Mouse (Mus musculus) forebrain, postnatal 0 days (tissue): ENCODE results near the gene Myh9. TPM values are rescaled to one million over a fixed set of nuclear protein-coding genes. Genes with fewer than 3 reads are reported as not detected.
A peak's percentile ranks its signal among the peaks of the same experiment; 100 is the strongest.

Experiments used
- ATAC-seq: fragments of 200-750 bp; cut with Nextera tagmentation; 2 replicates; pipeline ENCODE4 v1.8.0; 2017; ENCODE audit warnings: mild to moderate bottlenecking, moderate library complexity
- DNase-seq: peaks from one replicate; pipeline ENCODE4 v3.0.0-alpha.2; 2015
- H3K27ac ChIP-seq: fragments of 300-500 bp; sonication (generic); 2 replicates; pipeline ENCODE4 v1.5.1; 2014; ENCODE audit warnings: low read depth, mild to moderate bottlenecking, antibody characterized with exemption, low read length, moderate library complexity, mixed read lengths
- H3K27me3 ChIP-seq: fragments of 300-500 bp; sonication (generic); 2 replicates; pipeline ENCODE4 v1.6.1; 2014; ENCODE audit warnings: mild to moderate bottlenecking, low read length, mixed read lengths; ENCODE audit not compliant: insufficient read depth
- H3K36me3 ChIP-seq: fragments of 300-500 bp; sonication (generic); 2 replicates; pipeline ENCODE4 v1.6.1; 2014; ENCODE audit warnings: mild to moderate bottlenecking, moderate library complexity; ENCODE audit not compliant: insufficient read depth
- H3K4me1 ChIP-seq: fragments of 300-500 bp; sonication (generic); 2 replicates; pipeline ENCODE4 v1.6.1; 2014; ENCODE audit warnings: antibody characterized with exemption; ENCODE audit not compliant: insufficient read depth
- H3K4me2 ChIP-seq: fragments of 300-500 bp; sonication (generic); 2 replicates; pipeline ENCODE4 v1.6.1; 2014; ENCODE audit warnings: low read depth, mild to moderate bottlenecking, moderate library complexity
- H3K4me3 ChIP-seq: fragments of 300-500 bp; sonication (generic); 2 replicates; pipeline ENCODE4 v1.5.1; 2014; ENCODE audit warnings: low read depth, low read length, mixed read lengths
- H3K9ac ChIP-seq: fragments of 300-500 bp; sonication (generic); 2 replicates; pipeline ENCODE4 v1.6.1; 2014; ENCODE audit warnings: mild to moderate bottlenecking
- H3K9me3 ChIP-seq: fragments of 300-500 bp; sonication (generic); 2 replicates; pipeline ENCODE4 v1.6.1; 2016; ENCODE audit warnings: low read length
- CTCF ChIP-seq: sonication (generic); IDR thresholded peaks from 2 replicates; pipeline ENCODE4 v1.5.1; 2016; ENCODE audit warnings: antibody characterized with exemption, control low read depth, low read depth
- WGBS: fragments of 180-500 bp; shearing (Covaris S2); extraction: QIAGEN DNeasy Blood & Tissue Kit; methylation state at CpG from one replicate; pipeline ENCODE4 v1.1.7; 2014; 5-methylcytosine and 5-hydroxymethylcytosine counted together
- polyA plus RNA-seq: library from polyadenylated mRNA; unstranded; fragments of >200 nt; fragmentation: Nextera tagmentation; extraction: Ambion mirVana; gene quantifications from 2 replicates; pipeline ENCODE4 v1.2.1, GENCODE M21; 2015
- total RNA-seq: library from RNA; depleted of rRNA; stranded (reverse); fragments of >200 nt; gene quantifications from 2 replicates; pipeline ENCODE4 v1.2.3, GENCODE M21; 2014

The Myh9 gene
- total and polyA plus RNA-seq, 2 experiments from 2014 or later = 7.2 to 35.2 TPM

DNA sequence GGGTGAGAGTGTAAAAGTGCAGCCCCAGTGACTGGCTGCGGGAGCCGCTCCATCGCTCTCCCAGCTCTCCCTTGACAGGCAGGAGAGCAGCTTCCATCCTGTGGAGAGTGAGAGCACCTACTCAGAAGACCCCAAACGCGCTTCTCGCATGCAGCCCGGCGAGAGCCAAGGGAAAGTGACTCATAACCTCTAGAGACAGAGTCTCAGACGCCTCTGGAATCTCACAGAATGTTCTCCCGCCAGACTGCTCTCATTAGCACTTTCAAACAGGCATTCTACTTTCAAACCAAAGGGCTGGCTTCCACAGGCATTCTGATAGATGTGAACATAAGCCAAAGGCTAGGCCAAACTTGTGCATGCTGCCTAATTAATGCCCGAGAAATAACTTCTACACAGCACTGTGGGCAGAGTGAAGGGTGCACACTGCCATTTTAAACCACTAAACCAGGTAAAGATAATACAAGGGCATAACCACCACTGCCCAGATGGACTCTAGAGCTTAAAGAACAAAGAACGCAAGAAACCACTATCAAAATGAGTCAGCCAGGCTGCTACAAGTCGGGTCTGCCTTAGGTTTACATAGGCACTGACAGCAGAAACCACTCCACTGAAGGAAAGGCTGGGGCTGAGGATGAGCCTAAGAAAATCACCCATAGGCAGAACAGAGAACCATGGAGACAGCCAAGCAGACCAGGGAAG, 35.3 kb downstream of the Myh9 start:
- H3K9me3 ChIP-seq = no peaks in the 10 kb centered on the region
- no peak overlapping the region for H3K4me2 ChIP-seq
- no peak overlapping the region for H3K4me3 ChIP-seq
- no peak for ATAC-seq
- no peak overlapping the region for H3K27ac ChIP-seq
- peaks cover 26% of the 10 kb centered on the region; the same call in 1 of the 2 replicates for H3K36me3 ChIP-seq
- DNase-seq = no peak
- TF ChIP-seq CTCF = no peak
- H3K4me1 ChIP-seq = no peaks in the 10 kb centered on the region
- WGBS = 70% methylated on average over 13 of the region's 13 CpGs
- no peak overlapping the region for H3K9ac ChIP-seq
- no peaks in the 10 kb centered on the region for H3K27me3 ChIP-seq

DNA sequence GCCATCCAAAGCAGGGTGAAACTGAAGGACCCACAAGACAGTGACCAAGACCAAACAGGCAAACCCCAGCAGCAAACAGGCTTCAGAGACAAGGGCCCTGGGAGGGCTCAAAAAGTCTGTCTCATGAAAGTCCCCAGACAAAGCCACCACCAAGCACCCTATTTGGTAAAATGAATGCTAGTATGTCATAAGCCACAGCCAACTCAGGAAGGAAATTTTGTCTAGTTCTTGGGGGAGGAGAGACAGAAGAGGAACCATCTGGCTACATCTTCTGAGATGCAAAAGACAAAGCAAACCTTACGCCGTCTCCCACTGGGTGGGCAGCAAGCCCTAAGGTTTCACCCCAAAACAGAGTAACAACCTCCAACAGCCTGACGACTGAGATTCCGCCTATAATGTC, 36.3 kb downstream of the Myh9 start:
- Histone ChIP-seq H3K9me3 (no peaks in the 10 kb centered on the region), H3K36me3 (peaks cover 18% of the 10 kb centered on the region; the same call in 1 of the 2 replicates), H3K4me2 (no peak overlapping the region), H3K9ac (no peak overlapping the region), H3K27ac (no peak overlapping the region), H3K4me3 (no peak overlapping the region), H3K4me1 (no peaks in the 10 kb centered on the region), H3K27me3 (no peaks in the 10 kb centered on the region)
- ATAC-seq = no peak
- DNase-seq = no peak
- WGBS = 75% methylated on average over 4 of the region's 4 CpGs
- no peak for TF ChIP-seq CTCF

DNA sequence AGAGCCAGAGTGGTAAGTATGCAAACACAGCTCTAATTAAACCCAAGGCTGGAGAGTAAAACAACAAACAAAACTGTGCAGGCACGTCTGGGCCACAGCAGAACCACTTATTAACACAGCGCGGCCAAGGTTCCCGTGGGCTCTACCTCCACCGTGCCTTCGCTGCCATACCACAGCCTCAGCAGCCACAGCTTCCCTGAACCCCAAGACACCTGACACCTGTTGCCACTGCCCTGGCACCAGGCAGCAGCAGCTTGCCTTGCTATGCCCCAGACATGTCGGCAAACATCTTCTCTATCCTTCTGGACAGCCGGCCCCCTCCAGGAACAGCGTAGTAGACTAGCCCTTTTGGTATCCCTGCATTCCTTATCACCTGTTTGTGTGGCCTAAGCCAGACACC, 37.0 kb downstream of the Myh9 start:
- H3K9me3 ChIP-seq = no peaks in the 10 kb centered on the region
- DNase-seq (no peak), ATAC-seq (no peak)
- no peak overlapping the region for H3K4me2 ChIP-seq
- TF ChIP-seq CTCF = no peak
- H3K9ac ChIP-seq = no peak overlapping the region
- H3K27me3 ChIP-seq = no peaks in the 10 kb centered on the region
- H3K4me3 ChIP-seq = no peak overlapping the region
- 85% methylated on average over 9 of the region's 9 CpGs for WGBS
- H3K4me1 ChIP-seq = no peaks in the 10 kb centered on the region
- H3K27ac ChIP-seq = no peak overlapping the region
- H3K36me3 ChIP-seq = peaks cover 18% of the 10 kb centered on the region; the same call in 1 of the 2 replicates

DNA sequence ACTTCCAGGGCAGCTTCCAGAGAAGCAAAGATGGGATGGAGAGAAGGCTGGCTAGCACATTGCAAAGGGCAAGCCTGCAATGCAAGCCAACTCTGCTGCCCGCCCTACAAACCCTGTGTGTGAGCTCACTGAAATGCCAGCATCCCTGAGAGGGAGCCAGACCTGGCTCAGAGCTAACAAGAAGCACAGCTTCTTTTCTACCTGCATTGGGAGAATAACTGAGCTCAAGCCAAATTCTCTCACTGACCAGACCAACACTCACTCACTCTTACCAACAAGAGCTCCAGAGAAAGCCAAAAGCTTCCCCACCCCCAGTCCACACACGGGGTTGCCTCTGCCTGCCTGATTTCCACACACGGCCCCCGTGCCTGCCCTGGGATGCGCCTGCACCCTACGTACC, 37.5 kb downstream of the Myh9 start:
- 91% methylated on average over 6 of the region's 6 CpGs for WGBS
- DNase-seq (no peak), ATAC-seq (no peak)
- H3K27me3 ChIP-seq = no peaks in the 10 kb centered on the region
- no peak for TF ChIP-seq CTCF
- H3K27ac ChIP-seq = no peak overlapping the region
- H3K9me3 ChIP-seq = no peaks in the 10 kb centered on the region
- H3K4me2 ChIP-seq = no peak overlapping the region
- no peak overlapping the region for H3K9ac ChIP-seq
- peaks cover 18% of the 10 kb centered on the region; the same call in 1 of the 2 replicates for H3K36me3 ChIP-seq
- H3K4me1 ChIP-seq = no peaks in the 10 kb centered on the region
- H3K4me3 ChIP-seq = no peak overlapping the region

DNA sequence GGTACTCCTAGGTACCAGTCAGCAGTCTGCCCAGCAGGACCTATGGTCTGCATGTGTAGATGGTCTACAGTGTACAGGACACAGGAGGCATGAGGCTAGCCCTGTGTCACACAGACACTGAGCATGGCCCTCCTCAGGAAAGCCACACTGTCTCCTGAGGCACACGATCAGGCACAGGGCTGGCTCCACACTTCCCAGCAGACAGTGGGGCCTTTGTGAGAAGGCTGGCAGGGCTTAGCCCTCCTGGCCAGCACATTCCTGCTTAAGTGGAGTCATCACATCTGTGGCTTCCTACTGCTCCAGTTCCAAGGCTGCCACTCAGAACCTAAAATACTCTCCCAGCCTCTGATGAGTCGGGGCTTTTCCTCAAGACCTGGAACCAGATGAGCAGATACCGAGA, 38.2 kb downstream of the Myh9 start:
- ATAC-seq = peak; percentile 43; the same call in 1 of the 2 replicates

DNA sequence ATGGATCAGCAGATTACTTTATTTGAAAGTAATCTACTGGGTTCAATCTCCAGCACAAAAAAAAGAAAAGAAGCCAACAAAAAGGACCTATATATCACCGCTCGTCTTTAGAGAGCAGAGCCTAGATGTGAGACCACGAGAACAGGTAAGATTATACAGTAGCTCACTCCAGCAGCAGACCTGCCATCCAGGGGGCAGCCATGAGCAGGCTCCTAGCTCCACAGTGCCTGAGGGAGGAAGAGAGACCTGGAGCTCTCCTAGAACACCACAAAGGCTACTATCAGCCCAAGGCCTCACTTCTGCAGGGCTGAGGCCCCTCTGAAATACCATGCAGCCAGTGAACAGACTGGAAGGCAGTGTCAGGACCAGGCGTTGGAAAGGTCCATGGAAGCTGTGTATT, 39.0 kb downstream of the Myh9 start:
- 84% methylated on average over 4 of the region's 4 CpGs for WGBS
- no peak for TF ChIP-seq CTCF

More for the DNA sequence above, 38.2 kb downstream of the Myh9 start:
- Histone ChIP-seq H3K4me3 (no peak overlapping the region), H3K9ac (no peak overlapping the region), H3K4me2 (no peak overlapping the region), H3K9me3 (no peaks in the 10 kb centered on the region), H3K27me3 (no peaks in the 10 kb centered on the region), H3K4me1 (no peaks in the 10 kb centered on the region), H3K27ac (no peak overlapping the region), H3K36me3 (peaks cover 18% of the 10 kb centered on the region; the same call in 1 of the 2 replicates)
- DNase-seq = no peak
- TF ChIP-seq CTCF = no peak
- 67% methylated on average over 3 of the region's 3 CpGs for WGBS

DNA sequence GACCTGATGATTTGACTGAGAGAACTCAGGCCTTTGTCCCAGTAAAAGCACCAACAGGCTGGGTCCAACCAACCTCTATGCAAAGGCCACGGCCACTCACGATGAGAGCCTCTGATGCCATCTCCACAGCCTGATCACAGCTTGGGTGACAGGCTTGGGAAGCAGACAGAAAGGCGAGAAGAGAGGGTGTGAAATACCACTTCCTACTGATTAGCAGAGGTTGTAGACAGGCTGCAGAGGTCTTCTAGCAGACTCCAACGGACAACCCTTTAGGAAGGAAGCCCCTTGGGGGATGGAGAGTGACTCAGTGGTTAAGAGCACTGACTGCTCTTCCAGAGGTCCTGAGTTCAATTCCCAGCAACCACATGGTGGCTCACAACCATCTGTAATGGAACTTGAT, 40.8 kb downstream of the Myh9 start:
- WGBS = 78% methylated on average over 4 of the region's 4 CpGs
- peak overlapping the region; percentile 29; the same call in 1 of the 2 replicates for H3K27ac ChIP-seq

More for the DNA sequence above, 39.0 kb downstream of the Myh9 start:
- Histone ChIP-seq H3K4me2 (no peak overlapping the region), H3K27me3 (no peaks in the 10 kb centered on the region), H3K4me1 (no peaks in the 10 kb centered on the region), H3K36me3 (peaks cover 16% of the 10 kb centered on the region; the same call in 1 of the 2 replicates), H3K9ac (no peak overlapping the region), H3K9me3 (no peaks in the 10 kb centered on the region), H3K27ac (no peak overlapping the region), H3K4me3 (no peak overlapping the region)
- no peak for DNase-seq
- ATAC-seq = no peak

More for the DNA sequence above, 40.8 kb downstream of the Myh9 start:
- Histone ChIP-seq H3K36me3 (0 out of 2 replicates have a peak, but pooled peaks cover 6% of the 10 kb centered on the region), H3K9me3 (no peaks in the 10 kb centered on the region), H3K27me3 (no peaks in the 10 kb centered on the region), H3K4me1 (no peaks in the 10 kb centered on the region), H3K4me3 (no peak overlapping the region), H3K4me2 (no peak overlapping the region), H3K9ac (no peak overlapping the region)
- no peak for DNase-seq
- ATAC-seq = no peak
- TF ChIP-seq CTCF = no peak
